Mouse (Mus musculus) heart, embryonic 15.5 days (tissue): ENCODE measurements around the gene Cacng1. TPM values are rescaled to one million over a fixed set of nuclear protein-coding genes. Genes with fewer than 3 reads are reported as not detected.

Experiments
- ATAC-seq: fragments of 200-750 bp; cut with Nextera tagmentation; replicated peaks from 2 replicates; pipeline ENCODE4 v1.8.0; 2017; ENCODE audit warnings: low read depth, moderate TSS enrichment; ENCODE audit not compliant: insufficient number of reproducible peaks, insufficient read depth, low FRiP score
- H3K27ac ChIP-seq: fragments of 300-500 bp; sonication (generic); 2 replicates; pipeline ENCODE4 v1.5.1; 2015; ENCODE audit warnings: mild to moderate bottlenecking, inconsistent platforms
- H3K27me3 ChIP-seq: fragments of 300-500 bp; sonication (generic); 2 replicates; pipeline ENCODE4 v1.6.1; 2015; ENCODE audit warnings: inconsistent platforms
- H3K36me3 ChIP-seq: fragments of 300-500 bp; sonication (generic); 2 replicates; pipeline ENCODE4 v1.6.1; 2015; ENCODE audit warnings: mild to moderate bottlenecking, inconsistent platforms
- H3K4me1 ChIP-seq: fragments of 300-500 bp; sonication (generic); replicated peaks from 2 replicates; pipeline ENCODE4 v1.6.1; 2015; ENCODE audit warnings: inconsistent platforms
- H3K4me2 ChIP-seq: fragments of 300-500 bp; sonication (generic); 2 replicates; pipeline ENCODE4 v1.6.1; 2015; ENCODE audit warnings: inconsistent platforms, mild to moderate bottlenecking, moderate library complexity
- H3K4me3 ChIP-seq: fragments of 300-500 bp; sonication (generic); 2 replicates; pipeline ENCODE4 v1.5.1; 2015; ENCODE audit warnings: mild to moderate bottlenecking, inconsistent platforms
- H3K9ac ChIP-seq: fragments of 300-500 bp; sonication (generic); 2 replicates; pipeline ENCODE4 v1.6.1; 2015; ENCODE audit warnings: mild to moderate bottlenecking, inconsistent platforms
- H3K9me3 ChIP-seq: fragments of 300-500 bp; sonication (generic); replicated peaks from 2 replicates; pipeline ENCODE4 v1.6.1; 2016; ENCODE audit warnings: inconsistent platforms
- WGBS: fragments of 180-500 bp; shearing (Covaris S2); methylation state at CpG from one replicate; pipeline ENCODE4 v1.1.7; 2015; ENCODE audit warnings: mixed read lengths; 5-methylcytosine and 5-hydroxymethylcytosine counted together
- polyA plus RNA-seq: library from polyadenylated mRNA; unstranded; fragments of >200 nt; fragmentation: Nextera tagmentation; extraction: Ambion mirVana; gene quantifications from 2 replicates; pipeline ENCODE4 v1.2.1, GENCODE M21; 2015

Gene Cacng1
- polyA plus RNA-seq, 1 experiment from 2014 or later = 0.19 TPM

DNA sequence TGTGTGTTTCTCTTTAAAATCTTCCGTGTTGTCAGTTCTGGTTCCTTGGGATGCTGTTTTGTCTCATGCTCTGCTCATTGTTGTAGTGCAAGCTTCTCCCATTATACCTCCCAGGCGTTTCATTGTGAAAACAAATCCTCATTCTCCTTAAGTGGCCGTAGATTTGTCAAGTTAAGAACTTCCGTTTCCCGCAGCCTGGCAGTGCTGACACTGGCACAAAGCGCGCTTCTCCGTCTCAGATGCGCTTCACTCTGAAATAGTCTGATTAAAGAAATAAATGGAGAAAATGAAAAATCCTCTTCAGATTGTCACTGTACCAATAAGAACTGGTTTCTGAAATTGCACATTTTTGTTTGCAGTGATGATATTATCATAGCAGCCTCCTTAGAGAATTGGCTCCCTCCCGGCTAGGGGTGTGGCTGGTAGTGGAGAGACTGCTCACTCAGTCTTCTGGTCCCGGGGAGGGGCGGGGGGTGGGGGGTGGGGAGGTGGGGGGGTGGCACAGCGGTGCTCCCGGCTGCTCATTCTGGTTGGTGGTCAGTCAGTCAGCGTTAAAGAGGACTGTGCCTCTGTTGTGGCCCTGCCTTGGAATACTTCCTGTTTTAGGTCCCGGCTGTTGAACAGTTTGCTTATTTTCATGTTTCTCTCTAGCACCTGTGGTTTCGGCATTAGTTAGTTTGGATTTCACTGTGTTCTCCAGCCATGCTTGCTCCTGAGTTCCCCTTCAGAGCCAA, 39.9 kb downstream of the Cacng1 start:
- peaks cover 5% of the 10 kb centered on the region; the same call in 1 of the 2 replicates for H3K4me1 ChIP-seq
- no peaks in the 10 kb centered on the region for H3K27me3 ChIP-seq
- peaks cover 29% of the 10 kb centered on the region for H3K36me3 ChIP-seq
- H3K27ac ChIP-seq = no peak overlapping the region
- H3K9me3 ChIP-seq = no peaks in the 10 kb centered on the region
- no peak overlapping the region for H3K4me3 ChIP-seq
- ATAC-seq = no peak
- WGBS = 75% methylated on average over 17 of the region's 17 CpGs
- no peak overlapping the region for H3K4me2 ChIP-seq
- H3K9ac ChIP-seq = no peak overlapping the region

DNA sequence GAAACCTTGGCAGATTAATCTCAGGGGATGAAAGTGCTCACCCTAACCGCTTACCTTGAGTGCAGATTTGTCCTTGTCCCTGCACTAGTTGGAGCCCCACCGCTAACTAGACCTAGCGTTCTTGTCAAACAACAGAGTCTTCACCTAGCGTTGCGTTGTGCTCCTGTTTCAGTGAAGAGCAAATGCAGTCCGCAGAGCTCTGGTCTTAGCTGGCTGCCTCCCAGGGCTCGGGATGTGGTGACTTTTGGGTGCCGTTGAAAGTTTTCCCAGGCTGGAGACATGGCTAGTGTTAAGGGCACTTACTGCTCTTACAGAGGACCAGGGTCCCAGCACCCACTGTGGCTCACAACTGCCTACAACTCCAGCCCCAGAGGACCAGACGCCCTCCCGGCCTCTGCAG, 41.1 kb downstream of the Cacng1 start:
- Histone ChIP-seq H3K4me1 (peaks cover 5% of the 10 kb centered on the region; the same call in 1 of the 2 replicates), H3K9ac (no peak overlapping the region), H3K4me3 (no peak overlapping the region), H3K9me3 (no peaks in the 10 kb centered on the region), H3K27ac (no peak overlapping the region), H3K36me3 (peaks cover 37% of the 10 kb centered on the region), H3K4me2 (no peak overlapping the region), H3K27me3 (no peaks in the 10 kb centered on the region)
- 79% methylated on average over 10 of the region's 10 CpGs for WGBS
- no peak for ATAC-seq

DNA sequence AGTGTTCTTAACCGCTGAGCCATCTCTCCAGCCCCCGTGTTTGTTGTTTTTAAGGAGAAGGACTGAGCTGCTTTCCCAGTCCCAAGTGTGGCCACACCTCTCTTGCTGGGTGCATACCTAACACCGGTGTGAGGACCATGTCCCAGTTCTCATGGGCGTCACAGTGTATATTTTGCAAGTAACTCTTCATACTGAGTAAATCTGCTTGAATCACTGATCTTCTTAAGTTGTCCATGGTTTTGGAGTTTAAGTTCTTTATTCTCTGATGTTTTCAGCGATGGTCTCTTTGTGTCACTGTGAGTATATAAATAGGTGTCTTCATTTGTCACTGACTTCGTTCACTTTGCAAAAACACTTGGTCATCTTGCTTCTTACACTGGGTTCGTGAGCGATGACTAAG, 41.7 kb downstream of the Cacng1 start:
- ATAC-seq = no peak
- Histone ChIP-seq H3K27me3 (no peaks in the 10 kb centered on the region), H3K9ac (no peak overlapping the region), H3K27ac (no peak overlapping the region), H3K9me3 (no peaks in the 10 kb centered on the region), H3K4me2 (no peak overlapping the region), H3K4me3 (no peak overlapping the region), H3K4me1 (peaks cover 5% of the 10 kb centered on the region; the same call in 1 of the 2 replicates), H3K36me3 (peaks cover 43% of the 10 kb centered on the region)
- WGBS = 87% methylated on average over 8 of the region's 8 CpGs

DNA sequence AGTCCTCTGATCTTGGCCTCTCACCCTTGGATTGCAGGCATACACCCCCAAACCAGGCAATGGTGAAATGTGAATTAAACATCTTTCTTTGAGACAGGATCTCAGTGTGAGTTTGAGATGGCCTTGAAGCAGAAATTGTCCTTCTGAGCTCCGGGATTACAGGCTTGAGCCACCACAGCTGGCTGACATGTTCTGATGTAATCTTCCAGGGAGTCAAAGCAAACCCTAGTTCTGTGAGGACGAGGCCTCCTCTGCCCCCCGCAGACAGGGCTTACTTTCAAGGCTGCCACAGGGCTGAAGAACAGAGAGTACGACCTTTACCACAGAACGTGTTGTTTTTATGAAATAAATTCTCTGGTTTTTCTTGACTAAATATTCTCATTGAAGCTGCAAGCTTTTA, 42.3 kb downstream of the Cacng1 start:
- Histone ChIP-seq H3K4me2 (no peak overlapping the region), H3K9ac (no peak overlapping the region), H3K4me3 (no peak overlapping the region), H3K4me1 (peaks cover 5% of the 10 kb centered on the region; the same call in 1 of the 2 replicates), H3K9me3 (no peaks in the 10 kb centered on the region), H3K27ac (no peak overlapping the region), H3K27me3 (no peaks in the 10 kb centered on the region), H3K36me3 (peaks cover 46% of the 10 kb centered on the region)
- 81% methylated on average over 5 of the region's 5 CpGs for whole genome bisulfite sequencing
- no peak for ATAC-seq

DNA sequence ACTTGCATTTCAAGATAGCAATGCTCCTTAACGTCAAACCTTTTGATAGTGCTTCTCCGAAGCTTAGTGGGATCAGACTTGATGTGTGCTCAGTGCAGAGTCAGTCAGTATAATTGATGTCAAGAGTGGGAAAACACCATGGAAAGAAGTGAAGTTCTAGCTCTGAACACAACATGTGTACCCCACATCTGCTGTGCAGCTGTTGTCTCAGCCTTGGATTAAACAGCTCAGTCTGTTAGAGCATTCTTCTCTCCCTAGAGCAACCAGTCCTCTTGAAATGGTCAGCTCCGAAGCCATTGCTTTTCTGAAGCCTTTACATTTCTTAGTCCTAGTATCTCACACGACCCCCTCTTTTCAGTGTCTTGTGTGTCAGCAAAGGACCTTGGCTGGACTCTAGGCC, 47.3 kb downstream of the Cacng1 start:
- Histone ChIP-seq H3K27me3 (no peaks in the 10 kb centered on the region), H3K27ac (no peak overlapping the region), H3K9me3 (no peaks in the 10 kb centered on the region), H3K9ac (no peak overlapping the region), H3K4me1 (no peaks in the 10 kb centered on the region), H3K4me3 (no peak overlapping the region), H3K4me2 (no peak overlapping the region), H3K36me3 (peaks cover 76% of the 10 kb centered on the region)
- 77% methylated on average over 4 of the region's 4 CpGs for WGBS
- no peak for ATAC-seq

DNA sequence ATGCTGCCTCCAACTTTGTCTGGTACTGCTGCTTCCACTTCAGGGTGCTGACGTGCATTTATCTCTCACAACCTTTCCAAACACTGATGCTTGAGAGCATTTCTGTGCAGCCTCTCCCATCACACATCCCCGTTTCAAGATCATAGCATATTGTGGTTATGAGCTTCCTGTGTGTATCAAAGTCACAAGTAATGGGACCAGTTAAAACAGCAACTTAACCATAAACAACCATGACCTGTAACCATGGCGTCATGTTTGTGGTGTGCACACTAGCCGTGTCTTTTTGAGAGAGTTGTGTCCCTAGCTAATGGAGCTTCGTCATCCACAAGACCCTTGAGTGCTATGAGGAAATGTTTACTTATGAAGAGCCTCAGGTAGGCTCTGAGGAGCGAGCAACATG, 48.1 kb downstream of the Cacng1 start:
- ATAC-seq = no peak
- 82% methylated on average over 6 of the region's 6 CpGs for WGBS

DNA sequence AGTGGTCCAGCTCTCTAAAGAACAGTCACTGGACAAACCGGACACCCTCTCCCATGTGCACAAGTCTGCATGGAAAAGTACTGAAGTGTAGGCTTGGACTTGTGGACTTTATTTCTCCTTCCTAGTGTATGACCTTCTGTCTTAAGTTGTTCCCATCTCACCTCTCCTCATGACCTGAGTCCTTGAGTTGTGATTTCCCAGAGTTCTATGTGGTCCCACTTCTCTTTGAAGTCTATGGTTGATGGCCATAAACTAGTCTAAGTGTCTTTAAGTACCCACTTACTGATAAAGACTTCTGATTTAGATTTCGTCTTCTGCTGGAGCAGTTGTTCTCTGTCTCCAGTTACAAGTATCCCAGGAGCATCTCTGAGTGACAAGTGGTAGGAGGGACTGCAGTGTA, 48.8 kb downstream of the Cacng1 start:
- Histone ChIP-seq H3K4me2 (no peak overlapping the region), H3K27me3 (no peaks in the 10 kb centered on the region), H3K9me3 (no peaks in the 10 kb centered on the region), H3K27ac (no peak overlapping the region), H3K36me3 (peaks cover 74% of the 10 kb centered on the region), H3K9ac (no peak overlapping the region), H3K4me1 (no peaks in the 10 kb centered on the region), H3K4me3 (no peak overlapping the region)
- WGBS = 58% methylated on average over 2 of the region's 2 CpGs
- ATAC-seq = no peak

More for the DNA sequence above, 48.1 kb downstream of the Cacng1 start:
- Histone ChIP-seq H3K4me3 (no peak overlapping the region), H3K27me3 (no peaks in the 10 kb centered on the region), H3K4me2 (no peak overlapping the region), H3K27ac (no peak overlapping the region), H3K9me3 (no peaks in the 10 kb centered on the region), H3K4me1 (no peaks in the 10 kb centered on the region), H3K9ac (no peak overlapping the region), H3K36me3 (peaks cover 74% of the 10 kb centered on the region)

DNA sequence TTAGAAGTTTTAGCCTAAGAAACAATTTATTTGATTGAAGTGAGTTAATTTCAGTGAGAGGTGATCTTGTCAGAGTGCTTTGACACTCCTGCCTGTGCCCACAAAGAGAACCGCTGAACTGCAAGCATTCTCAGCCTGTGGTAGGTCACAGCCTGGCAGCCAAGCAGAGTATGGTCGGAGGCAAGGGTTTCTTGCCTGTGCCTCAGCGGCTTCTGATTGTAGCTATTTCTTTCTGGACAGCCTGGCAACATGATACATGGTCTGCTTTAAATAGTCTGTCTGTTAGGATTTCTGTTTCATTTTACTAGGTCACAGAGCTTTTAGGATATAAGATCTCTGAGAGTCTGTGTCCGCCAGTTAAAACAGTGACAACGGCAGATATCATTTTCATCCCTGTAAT, 53.7 kb downstream of the Cacng1 start:
- H3K27me3 ChIP-seq = no peaks in the 10 kb centered on the region
- no peaks in the 10 kb centered on the region for H3K4me1 ChIP-seq
- peaks cover 78% of the 10 kb centered on the region for H3K36me3 ChIP-seq
- no peak overlapping the region for H3K27ac ChIP-seq
- 85% methylated on average over 5 of the region's 5 CpGs for WGBS
- H3K9ac ChIP-seq = no peak overlapping the region
- no peak for ATAC-seq
- H3K9me3 ChIP-seq = no peaks in the 10 kb centered on the region
- H3K4me2 ChIP-seq = no peak overlapping the region
- no peak overlapping the region for H3K4me3 ChIP-seq

DNA sequence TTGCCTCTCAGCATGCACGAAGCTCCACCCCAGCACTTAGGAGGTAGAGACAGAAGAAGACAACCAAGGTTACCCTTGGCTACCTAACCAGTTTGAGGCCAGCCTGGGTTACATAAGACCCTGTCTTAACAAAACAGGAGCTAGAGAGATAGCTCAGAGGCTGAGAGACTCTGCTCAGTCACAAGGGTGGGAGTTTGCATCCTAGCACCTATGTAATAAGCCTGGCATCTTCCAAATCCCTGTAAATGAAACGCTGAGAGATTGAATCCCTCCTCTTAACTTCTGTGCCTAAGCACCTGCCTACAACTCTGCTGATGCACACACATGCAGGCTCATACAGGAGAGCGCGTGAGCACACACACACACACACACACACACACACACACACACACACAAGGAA, 55.9 kb downstream of the Cacng1 start:
- Histone ChIP-seq H3K9ac (no peak overlapping the region), H3K4me1 (no peaks in the 10 kb centered on the region), H3K9me3 (no peaks in the 10 kb centered on the region), H3K27ac (no peak overlapping the region), H3K36me3 (peaks cover 72% of the 10 kb centered on the region), H3K4me3 (no peak overlapping the region), H3K27me3 (no peaks in the 10 kb centered on the region), H3K4me2 (no peak overlapping the region)
- WGBS = 89% methylated on average over 4 of the region's 4 CpGs
- ATAC-seq = no peak

DNA sequence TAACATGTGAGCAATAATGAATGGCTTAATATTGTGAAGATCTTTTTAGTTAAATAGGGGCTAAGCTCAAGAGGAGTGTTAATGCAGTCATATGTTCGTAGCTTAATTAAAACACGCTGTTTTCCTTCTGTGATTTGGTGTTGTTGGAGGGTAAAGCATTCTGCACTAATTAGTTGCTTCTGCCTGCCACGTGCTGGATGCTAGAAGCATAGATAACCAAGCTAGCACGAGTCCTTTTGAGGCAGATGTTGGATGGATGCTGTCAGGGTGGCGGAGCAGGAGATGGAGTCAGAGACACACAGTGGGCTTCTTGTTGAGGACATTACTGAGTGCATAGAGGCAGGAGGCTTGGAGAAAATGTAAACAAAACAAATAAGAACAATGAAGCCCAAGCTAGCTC, 59.2 kb downstream of the Cacng1 start:
- no peak for ATAC-seq
- Histone ChIP-seq H3K27me3 (no peaks in the 10 kb centered on the region), H3K27ac (no peak overlapping the region), H3K9ac (no peak overlapping the region), H3K4me1 (no peaks in the 10 kb centered on the region), H3K4me2 (no peak overlapping the region), H3K4me3 (no peak overlapping the region), H3K9me3 (no peaks in the 10 kb centered on the region), H3K36me3 (peaks cover 43% of the 10 kb centered on the region)
- 81% methylated on average over 5 of the region's 5 CpGs for WGBS

DNA sequence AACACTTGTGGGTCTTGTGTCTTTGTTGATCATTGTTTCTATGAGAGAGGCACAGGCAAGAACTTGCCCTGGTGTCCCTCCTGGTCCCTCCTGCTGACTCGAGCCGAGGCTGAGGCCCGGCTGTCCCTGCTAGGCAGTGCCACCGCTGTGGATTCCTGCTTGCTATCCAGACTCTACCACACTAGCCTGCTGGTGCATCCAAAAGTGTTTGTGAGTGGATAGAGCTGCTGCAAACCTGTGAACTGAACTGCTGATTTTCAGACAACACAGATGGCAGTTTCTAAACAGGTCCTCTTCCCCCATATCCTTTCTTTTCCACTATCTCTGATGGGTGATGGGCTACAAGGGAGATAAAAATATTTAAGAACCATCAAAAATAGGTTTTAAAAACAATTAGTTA, 60.8 kb downstream of the Cacng1 start:
- no peak overlapping the region for H3K4me3 ChIP-seq
- H3K27me3 ChIP-seq = no peaks in the 10 kb centered on the region
- no peak overlapping the region for H3K4me2 ChIP-seq
- H3K9ac ChIP-seq = no peak overlapping the region
- H3K27ac ChIP-seq = no peak overlapping the region
- H3K4me1 ChIP-seq = peaks cover 8% of the 10 kb centered on the region; the same call in 1 of the 2 replicates
- no peak for ATAC-seq
- H3K9me3 ChIP-seq = no peaks in the 10 kb centered on the region
- peaks cover 34% of the 10 kb centered on the region; the same call in 1 of the 2 replicates for H3K36me3 ChIP-seq
- WGBS = 74% methylated on average over 4 of the region's 4 CpGs
